Mouse (Mus musculus) testis, adult 2 months (tissue): ENCODE results near the gene Il2ra.

Experiments used
- CTCF ChIP-seq: fragments of 200-500 bp; IDR thresholded peaks from 2 replicates; pipeline ENCODE4 v1.5.1; 2012; ENCODE audit warnings: low read depth, mild to moderate bottlenecking, inconsistent platforms, low read length, moderate library complexity; ENCODE audit not compliant: control insufficient read depth, insufficient read depth, insufficient replicate concordance
- POLR2A ChIP-seq: fragments of 200-500 bp; IDR thresholded peaks from 2 replicates; pipeline ENCODE4 v1.6.1; 2012; ENCODE audit warnings: low read depth, mild to moderate bottlenecking, inconsistent platforms, low read length, moderate library complexity; ENCODE audit not compliant: control insufficient read depth

GRCm38 (mm10) chr2:11729091-11729490 lies 86.5 kb downstream of the Il2ra start:
- TF ChIP-seq CTCF (no peak), POLR2A (no peak)
